Mouse (Mus musculus): ENCODE measurements around the gene Hpgds. TPM values are rescaled to one million over a fixed set of nuclear protein-coding genes. Genes with fewer than 3 reads are reported as not detected.

Hpgds gene
- polyA plus RNA-seq, 1 experiment from 2014 or later: 5.3 TPM

DNA sequence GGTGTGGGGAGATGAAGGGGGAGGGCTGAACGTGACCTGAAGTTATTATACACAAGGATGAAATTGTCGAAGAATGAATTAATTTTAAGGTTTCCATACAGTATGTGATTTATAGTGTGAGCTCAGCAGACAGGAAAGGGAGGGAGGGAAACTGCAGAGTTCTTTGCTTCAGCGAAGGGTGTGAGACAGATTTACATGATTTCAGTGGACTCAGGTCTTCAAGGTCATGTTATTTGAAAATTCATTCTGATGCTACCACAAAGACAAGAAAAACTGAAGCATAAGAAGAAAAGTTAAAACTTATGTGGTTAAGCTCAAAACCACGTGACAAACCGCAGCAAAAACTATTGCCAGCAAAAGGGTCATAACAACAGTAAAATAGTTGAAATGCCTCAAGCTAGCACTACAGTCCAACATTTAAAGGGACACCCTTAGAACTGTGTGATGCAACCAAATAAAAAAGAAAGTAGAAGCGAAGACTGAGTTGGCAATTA is 3.9 kb downstream of the Hpgds start:
- H3K4me1 ChIP-seq (ENCODE audit: control insufficient read depth, insufficient read depth, low read length): no peaks in the 10 kb centered on the region

DNA sequence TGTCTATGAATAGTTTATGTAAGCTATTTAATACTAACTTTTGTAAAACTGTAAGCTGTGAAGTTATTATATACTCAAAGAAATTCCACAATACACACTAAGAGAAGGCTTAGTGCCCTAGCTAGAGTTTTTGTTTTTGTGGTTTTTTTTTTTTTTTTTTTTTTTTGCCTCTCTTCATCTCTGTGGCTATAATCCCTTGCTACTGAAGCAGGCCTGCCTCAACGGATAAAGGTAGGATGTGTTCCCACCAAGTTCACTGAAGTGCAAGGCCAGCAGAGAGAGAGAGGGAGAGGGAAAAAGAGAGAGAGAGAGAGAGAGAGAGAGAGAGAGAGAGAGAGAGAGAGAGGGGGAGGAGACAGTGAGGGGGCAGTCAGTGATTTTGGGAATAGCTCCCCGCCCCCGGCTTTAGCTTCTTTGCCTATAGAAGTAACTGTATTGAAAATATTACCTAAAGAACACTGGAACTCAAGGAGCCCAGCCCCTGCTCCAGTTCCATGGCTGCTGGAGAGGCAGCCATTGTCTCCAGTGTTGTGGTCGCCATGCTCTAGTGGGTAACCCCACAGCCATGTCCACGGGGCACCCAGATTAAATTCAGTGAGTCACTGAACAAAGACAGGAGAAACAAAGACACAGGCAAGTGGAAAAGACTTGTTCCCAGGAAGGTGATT is 4.5 kb downstream of the Hpgds start:
- DNase-seq (ENCODE audit: low spot score): no peak
- H3K27ac ChIP-seq (ENCODE audit: low read depth, low read length): 0 out of 2 replicates have a peak overlapping the region, but pooled peaks have one; percentile 21
- 61% methylated on average over 5 of the region's 5 CpGs for WGBS
- H3K9me3 ChIP-seq (ENCODE audit: control insufficient read depth, low read length): no peaks in the 10 kb centered on the region
- no peak overlapping the region for H3K4me2 ChIP-seq (ENCODE audit: low read depth)
- H3K4me1 ChIP-seq (ENCODE audit: control insufficient read depth, insufficient read depth, low read length): no peaks in the 10 kb centered on the region
- no peaks in the 10 kb centered on the region for H3K36me3 ChIP-seq (ENCODE audit: control insufficient read depth, insufficient read depth, low read length)
- no peak overlapping the region for H3K4me3 ChIP-seq (ENCODE audit: low read depth, low read length)
- H3K27me3 ChIP-seq (ENCODE audit: control insufficient read depth, insufficient read depth, low read length): no peaks in the 10 kb centered on the region
- H3K9ac ChIP-seq (ENCODE audit: low read length): no peak overlapping the region
- peak; percentile 67; the same call in 1 of the 2 replicates for ATAC-seq (ENCODE audit: insufficient read depth, low FRiP score, low TSS enrichment)

More for the DNA sequence above, 3.9 kb downstream of the Hpgds start:
- ATAC-seq (ENCODE audit: insufficient read depth, low FRiP score, low TSS enrichment) (peak; percentile 23; the same call in 1 of the 2 replicates), DNase-seq (ENCODE audit: low spot score) (no peak)
- Histone ChIP-seq H3K27ac (ENCODE audit: low read depth, low read length) (no peak overlapping the region), H3K9ac (ENCODE audit: low read length) (no peak overlapping the region), H3K4me2 (ENCODE audit: low read depth) (no peak overlapping the region), H3K27me3 (ENCODE audit: control insufficient read depth, insufficient read depth, low read length) (no peaks in the 10 kb centered on the region), H3K36me3 (ENCODE audit: control insufficient read depth, insufficient read depth, low read length) (no peaks in the 10 kb centered on the region), H3K9me3 (ENCODE audit: control insufficient read depth, low read length) (no peaks in the 10 kb centered on the region), H3K4me3 (ENCODE audit: low read depth, low read length) (no peak overlapping the region)
- 78% methylated on average over 6 of the region's 6 CpGs for WGBS

GRCm38 (mm10) chr6:65138243-65138642 is 6.5 kb downstream of the Hpgds start:
- Histone ChIP-seq H3K4me2 (ENCODE audit: low read depth) (no peak overlapping the region), H3K9me3 (ENCODE audit: control insufficient read depth, low read length) (no peaks in the 10 kb centered on the region), H3K27me3 (ENCODE audit: control insufficient read depth, insufficient read depth, low read length) (no peaks in the 10 kb centered on the region), H3K4me1 (ENCODE audit: control insufficient read depth, insufficient read depth, low read length) (no peaks in the 10 kb centered on the region), H3K36me3 (ENCODE audit: control insufficient read depth, insufficient read depth, low read length) (no peaks in the 10 kb centered on the region), H3K4me3 (ENCODE audit: low read depth, low read length) (no peak overlapping the region), H3K9ac (ENCODE audit: low read length) (no peak overlapping the region), H3K27ac (ENCODE audit: low read depth, low read length) (no peak overlapping the region)
- no peak for ATAC-seq (ENCODE audit: insufficient read depth, low FRiP score, low TSS enrichment)
- no peak for DNase-seq (ENCODE audit: low spot score)
- WGBS: 91% methylated on average over 1 of the region's 1 CpGs

GRCm38 (mm10) chr6:65137802-65138201 is 6.9 kb downstream of the Hpgds start:
- no peak for DNase-seq (ENCODE audit: low spot score)
- ATAC-seq (ENCODE audit: insufficient read depth, low FRiP score, low TSS enrichment): no peak
- H3K4me3 ChIP-seq (ENCODE audit: low read depth, low read length): no peak overlapping the region
- no peaks in the 10 kb centered on the region for H3K4me1 ChIP-seq (ENCODE audit: control insufficient read depth, insufficient read depth, low read length)
- H3K27ac ChIP-seq (ENCODE audit: low read depth, low read length): no peak overlapping the region
- 53% methylated on average over 2 of the region's 2 CpGs for WGBS
- H3K27me3 ChIP-seq (ENCODE audit: control insufficient read depth, insufficient read depth, low read length): no peaks in the 10 kb centered on the region
- no peaks in the 10 kb centered on the region for H3K9me3 ChIP-seq (ENCODE audit: control insufficient read depth, low read length)
- H3K9ac ChIP-seq (ENCODE audit: low read length): no peak overlapping the region
- H3K36me3 ChIP-seq (ENCODE audit: control insufficient read depth, insufficient read depth, low read length): no peaks in the 10 kb centered on the region
- H3K4me2 ChIP-seq (ENCODE audit: low read depth): no peak overlapping the region

DNA sequence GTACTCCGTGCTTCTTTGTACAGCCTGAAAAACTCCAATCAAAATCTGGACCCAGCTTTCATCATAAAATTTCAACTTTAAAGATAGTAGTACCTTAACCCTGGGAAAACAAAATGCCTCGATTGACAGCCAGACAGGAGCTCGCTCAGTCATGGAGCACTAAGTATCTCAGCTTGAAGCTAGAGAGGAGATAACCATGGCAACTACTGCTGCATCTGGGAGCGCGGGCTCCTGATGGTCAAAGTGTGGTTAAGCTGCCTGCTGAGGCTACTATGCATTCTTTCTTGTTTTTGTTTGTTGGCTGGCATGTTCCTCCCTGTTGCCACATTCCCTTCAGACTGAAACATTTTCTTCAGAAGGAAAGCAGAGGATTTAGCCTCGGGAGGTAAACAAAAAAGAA is 12.3 kb downstream of the Hpgds start:
- Histone ChIP-seq H3K27me3 (ENCODE audit: control insufficient read depth, insufficient read depth, low read length) (no peaks in the 10 kb centered on the region), H3K9me3 (ENCODE audit: control insufficient read depth, low read length) (no peaks in the 10 kb centered on the region), H3K4me2 (ENCODE audit: low read depth) (no peak overlapping the region), H3K4me3 (ENCODE audit: low read depth, low read length) (no peak overlapping the region), H3K4me1 (ENCODE audit: control insufficient read depth, insufficient read depth, low read length) (no peaks in the 10 kb centered on the region), H3K36me3 (ENCODE audit: control insufficient read depth, insufficient read depth, low read length) (no peaks in the 10 kb centered on the region), H3K9ac (ENCODE audit: low read length) (no peak overlapping the region), H3K27ac (ENCODE audit: low read depth, low read length) (no peak overlapping the region)
- DNase-seq (ENCODE audit: low spot score): no peak
- no peak for ATAC-seq (ENCODE audit: insufficient read depth, low FRiP score, low TSS enrichment)
- WGBS: 56% methylated on average over 6 of the region's 6 CpGs

DNA sequence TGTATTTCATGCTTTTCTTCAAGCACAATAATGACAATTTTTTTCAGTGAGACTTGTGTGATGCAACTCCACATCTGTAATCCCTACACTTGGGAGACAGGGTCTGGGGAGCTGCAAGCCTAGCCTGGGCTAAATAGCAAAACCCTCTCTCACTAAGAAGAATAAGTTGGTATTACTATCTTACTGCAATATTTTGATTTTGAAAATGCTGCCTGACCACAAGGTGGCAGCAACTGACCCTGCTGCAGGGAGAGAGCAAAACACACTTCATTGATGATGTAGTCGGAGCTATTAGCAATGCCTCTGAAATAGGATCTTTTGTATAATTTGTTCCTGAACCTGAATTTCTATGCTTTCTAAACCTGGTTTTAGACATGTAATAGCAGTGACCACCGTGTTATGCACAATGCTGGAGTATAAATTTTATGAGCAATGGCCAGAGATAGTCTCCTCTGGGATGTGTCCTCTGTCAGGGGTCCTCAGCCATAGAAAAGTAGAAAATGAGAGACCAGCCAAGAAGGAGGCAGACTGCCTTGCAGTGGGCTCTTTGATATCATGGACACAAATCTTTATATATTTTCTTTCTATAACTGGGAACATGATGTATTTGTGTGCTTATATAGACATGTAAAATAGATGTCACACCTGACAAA is 18.5 kb downstream of the Hpgds start:
- ATAC-seq (ENCODE audit: insufficient read depth, low FRiP score, low TSS enrichment): peak; percentile 33; the same call in 1 of the 2 replicates
- Histone ChIP-seq H3K27me3 (ENCODE audit: control insufficient read depth, insufficient read depth, low read length) (no peaks in the 10 kb centered on the region), H3K4me3 (ENCODE audit: low read depth, low read length) (no peak overlapping the region), H3K9ac (ENCODE audit: low read length) (no peak overlapping the region), H3K4me1 (ENCODE audit: control insufficient read depth, insufficient read depth, low read length) (no peaks in the 10 kb centered on the region), H3K36me3 (ENCODE audit: control insufficient read depth, insufficient read depth, low read length) (no peaks in the 10 kb centered on the region), H3K27ac (ENCODE audit: low read depth, low read length) (no peak overlapping the region), H3K4me2 (ENCODE audit: low read depth) (no peak overlapping the region), H3K9me3 (ENCODE audit: control insufficient read depth, low read length) (no peaks in the 10 kb centered on the region)
- WGBS: 31% methylated on average over 2 of the region's 2 CpGs
- DNase-seq (ENCODE audit: low spot score): peak; percentile 56

GRCm38 (mm10) chr6:65117540-65117939 is 27.2 kb downstream of the Hpgds start:
- Histone ChIP-seq H3K4me3 (ENCODE audit: low read depth, low read length) (no peak overlapping the region), H3K4me2 (ENCODE audit: low read depth) (no peak overlapping the region), H3K27me3 (ENCODE audit: control insufficient read depth, insufficient read depth, low read length) (no peaks in the 10 kb centered on the region), H3K27ac (ENCODE audit: low read depth, low read length) (no peak overlapping the region), H3K9me3 (ENCODE audit: control insufficient read depth, low read length) (no peaks in the 10 kb centered on the region), H3K4me1 (ENCODE audit: control insufficient read depth, insufficient read depth, low read length) (no peaks in the 10 kb centered on the region), H3K9ac (ENCODE audit: low read length) (no peak overlapping the region), H3K36me3 (ENCODE audit: control insufficient read depth, insufficient read depth, low read length) (0 out of 2 replicates have a peak, but pooled peaks cover 2% of the 10 kb centered on the region)
- ATAC-seq (ENCODE audit: insufficient read depth, low FRiP score, low TSS enrichment) (no peak), DNase-seq (ENCODE audit: low spot score) (no peak)
- 100% methylated on average over 1 of the region's 1 CpGs for WGBS

- Histone ChIP-seq H3K4me2 (ENCODE audit: low read depth) (no peak overlapping the region), H3K27ac (ENCODE audit: low read depth, low read length) (no peak overlapping the region), H3K4me3 (ENCODE audit: low read depth, low read length) (no peak overlapping the region), H3K4me1 (ENCODE audit: control insufficient read depth, insufficient read depth, low read length) (no peaks in the 10 kb centered on the region), H3K36me3 (ENCODE audit: control insufficient read depth, insufficient read depth, low read length) (0 out of 2 replicates have a peak, but pooled peaks cover 2% of the 10 kb centered on the region), H3K9ac (ENCODE audit: low read length) (no peak overlapping the region), H3K9me3 (ENCODE audit: control insufficient read depth, low read length) (no peaks in the 10 kb centered on the region), H3K27me3 (ENCODE audit: control insufficient read depth, insufficient read depth, low read length) (no peaks in the 10 kb centered on the region)
- WGBS: 89% methylated on average over 2 of the region's 2 CpGs
- ATAC-seq (ENCODE audit: insufficient read depth, low FRiP score, low TSS enrichment) (no peak), DNase-seq (ENCODE audit: low spot score) (no peak)
Measured at GRCm38 (mm10) chr6:65114902-65115301, 29.8 kb downstream of the Hpgds start.

DNA sequence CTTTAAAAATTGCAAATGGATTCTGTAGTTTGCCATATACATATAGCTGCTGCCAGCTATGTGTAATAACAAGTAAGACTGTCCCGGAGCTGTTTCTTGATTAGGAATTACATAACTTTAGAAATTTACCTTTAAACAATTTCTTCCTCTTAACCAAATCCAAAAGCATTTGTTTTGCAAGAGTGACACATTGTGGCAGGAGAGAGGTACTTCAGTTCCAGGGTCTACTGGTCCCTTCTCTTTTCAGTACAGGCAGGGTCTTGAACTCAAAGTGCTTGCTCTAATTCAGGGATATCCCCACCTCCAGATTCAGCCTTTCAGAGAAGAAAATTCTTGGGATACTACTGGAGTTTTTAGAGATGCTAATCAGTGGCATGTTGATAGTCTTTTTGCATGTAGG is 65.6 kb downstream of the Hpgds start:
- DNase-seq (ENCODE audit: low spot score): no peak

More for the DNA sequence above, 65.6 kb downstream of the Hpgds start:
- H3K9me3 ChIP-seq (ENCODE audit: control insufficient read depth, low read length): no peaks in the 10 kb centered on the region
- no peak overlapping the region for H3K27ac ChIP-seq (ENCODE audit: low read depth, low read length)
- WGBS: 89% methylated on average over 1 of the region's 1 CpGs
- no peak overlapping the region for H3K4me3 ChIP-seq (ENCODE audit: low read depth, low read length)
- H3K9ac ChIP-seq (ENCODE audit: low read length): no peak overlapping the region
- H3K4me2 ChIP-seq (ENCODE audit: low read depth): no peak overlapping the region
- no peaks in the 10 kb centered on the region for H3K4me1 ChIP-seq (ENCODE audit: control insufficient read depth, insufficient read depth, low read length)
- peaks cover 7% of the 10 kb centered on the region; the same call in 1 of the 2 replicates for H3K36me3 ChIP-seq (ENCODE audit: control insufficient read depth, insufficient read depth, low read length)
- no peaks in the 10 kb centered on the region for H3K27me3 ChIP-seq (ENCODE audit: control insufficient read depth, insufficient read depth, low read length)
- no peak for ATAC-seq (ENCODE audit: insufficient read depth, low FRiP score, low TSS enrichment)

Data from neural tube, embryonic 11.5 days (tissue).